Mouse (Mus musculus) kidney, postnatal 4 days (tissue): ENCODE measurements at regions not wholly inside any gene's neighbourhood (a gene's known extent, or its start where the extent isn't known, plus 50 kb on each side); places are given as distances from the start of the nearest gene placed in this dataset.

ENCODE experiments used
- DNase-seq, 2 experiments: peaks; one replicate each; pipeline ENCODE4 v3.0.0; 2021; ENCODE audit warnings: mixed read lengths in 2 of 2

DNA sequence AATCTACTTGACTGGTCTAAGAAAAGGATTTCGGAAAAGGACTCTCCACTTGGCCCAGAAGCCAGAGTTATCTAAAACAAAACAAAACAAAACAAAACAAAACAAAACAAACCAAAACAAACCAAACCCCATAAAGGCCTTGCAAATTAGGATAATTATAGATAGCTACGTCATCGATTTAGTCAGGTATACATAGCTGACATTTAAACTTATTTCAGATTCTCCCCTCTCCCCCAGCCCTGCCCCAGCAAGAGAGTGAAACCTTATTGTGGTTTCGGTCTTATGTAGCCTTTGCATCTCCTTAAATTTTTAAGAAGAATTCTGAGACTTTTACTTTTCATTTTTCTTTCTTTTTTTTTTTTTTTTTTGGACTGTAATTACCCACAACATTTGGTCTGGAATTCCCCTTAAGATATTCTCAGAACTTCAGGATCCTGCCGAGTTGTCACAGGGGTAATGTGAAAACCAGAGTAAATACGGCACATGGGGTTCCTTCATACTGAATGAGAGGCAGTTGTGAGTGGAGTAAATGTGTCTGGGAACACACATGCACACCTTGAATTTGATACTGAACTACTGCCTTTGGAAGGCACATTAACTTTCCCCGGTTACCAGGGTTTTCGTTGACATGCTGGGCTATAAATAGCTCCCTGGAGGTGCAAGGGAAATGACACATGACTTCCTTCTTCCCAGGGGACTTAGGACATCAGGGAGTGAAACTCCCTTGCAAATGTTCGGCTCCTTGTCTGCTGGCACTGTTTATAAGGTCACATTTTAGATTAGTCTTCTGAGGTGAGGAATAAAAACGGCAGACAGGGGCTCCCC lies 94.8 kb upstream of the Rap1b start:
- peak in 1 of 2 experiments; percentile 22 for DNase-seq

- DNase-seq: no peak
Measured at GRCm38 (mm10) chr10:117941266-117941651, 95.4 kb upstream of the Rap1b start.

DNA sequence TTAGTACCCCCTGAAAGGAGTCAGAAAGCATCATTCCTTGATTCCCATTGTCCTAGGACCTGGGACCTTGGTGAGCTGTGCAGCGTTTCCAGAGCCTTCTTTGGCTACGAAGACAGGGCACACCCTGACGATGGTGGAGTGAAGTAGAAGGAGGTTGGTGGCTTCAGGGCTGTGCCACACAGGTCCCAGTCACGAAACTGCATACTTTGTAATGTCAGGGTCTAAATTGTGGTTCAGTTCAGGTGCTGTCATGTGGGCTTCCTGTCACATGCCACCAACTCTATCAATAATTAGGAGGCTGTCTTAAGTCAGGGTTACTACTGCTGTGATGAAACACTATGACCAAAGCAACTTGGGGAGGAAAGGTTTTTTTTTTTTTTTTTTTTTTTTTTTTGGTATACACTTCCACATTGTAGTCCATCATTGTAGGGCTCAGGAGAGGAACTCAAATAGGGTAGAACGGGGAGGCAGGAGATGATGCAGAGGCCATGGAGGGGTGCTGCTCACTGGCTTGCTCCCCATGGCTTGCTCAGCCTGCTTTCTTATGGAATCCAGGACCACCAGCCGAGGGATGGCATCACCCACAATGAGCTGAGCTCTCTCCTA lies 98.0 kb upstream of the Rap1b start:
- no peak for DNase-seq

GRCm38 (mm10) chr10:117947191-117947590 lies 101.4 kb upstream of the Rap1b start:
- DNase-seq: no peak

GRCm38 (mm10) chr10:117947911-117948310 lies 102.1 kb upstream of the Rap1b start:
- DNase-seq: no peak

DNA sequence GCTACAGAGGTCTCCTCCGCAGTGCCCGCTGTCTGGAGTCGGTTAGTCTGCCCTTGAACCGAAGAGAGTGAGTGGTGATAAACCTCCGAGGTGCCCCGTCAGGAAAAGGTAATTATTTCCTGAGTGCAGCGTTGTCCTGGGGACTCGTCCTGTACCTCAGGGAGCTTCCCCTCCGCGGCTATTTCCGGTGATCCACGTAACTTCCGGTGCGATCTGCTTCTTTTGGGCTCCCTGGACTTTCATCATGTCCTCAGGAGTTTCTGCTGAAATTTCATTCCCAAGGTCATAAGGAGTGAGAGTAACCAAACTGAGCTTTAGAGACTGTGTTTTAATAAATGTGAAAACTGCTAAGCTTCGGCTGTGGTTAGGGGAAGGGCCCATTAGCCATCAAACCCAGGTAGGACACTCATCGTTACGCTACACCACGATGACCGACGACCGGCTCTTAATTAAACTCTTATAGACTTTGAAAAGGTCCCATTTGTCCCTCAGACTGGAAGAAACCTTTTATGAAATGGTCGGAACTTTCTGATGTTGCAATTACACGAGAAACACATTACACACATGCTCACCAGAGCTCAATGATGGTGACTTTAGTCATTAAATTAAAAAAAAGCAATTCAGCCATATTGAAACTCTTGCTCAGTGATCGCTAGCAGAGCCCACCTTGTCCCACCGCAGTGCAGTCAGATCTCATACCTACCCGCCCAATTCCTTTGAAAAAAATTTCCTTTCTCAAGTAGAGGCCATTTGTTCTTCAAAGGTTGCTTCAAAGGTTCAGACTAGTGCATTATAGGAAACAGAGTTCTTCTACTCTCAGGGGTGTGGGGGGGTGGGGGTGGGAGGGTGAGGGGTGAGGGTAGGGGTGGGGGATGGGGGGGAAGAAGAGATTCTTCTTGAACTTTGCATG lies 106.5 kb upstream of the Rap1b start:
- DNase-seq: peak in 1 of 2 experiments; percentile 26

DNA sequence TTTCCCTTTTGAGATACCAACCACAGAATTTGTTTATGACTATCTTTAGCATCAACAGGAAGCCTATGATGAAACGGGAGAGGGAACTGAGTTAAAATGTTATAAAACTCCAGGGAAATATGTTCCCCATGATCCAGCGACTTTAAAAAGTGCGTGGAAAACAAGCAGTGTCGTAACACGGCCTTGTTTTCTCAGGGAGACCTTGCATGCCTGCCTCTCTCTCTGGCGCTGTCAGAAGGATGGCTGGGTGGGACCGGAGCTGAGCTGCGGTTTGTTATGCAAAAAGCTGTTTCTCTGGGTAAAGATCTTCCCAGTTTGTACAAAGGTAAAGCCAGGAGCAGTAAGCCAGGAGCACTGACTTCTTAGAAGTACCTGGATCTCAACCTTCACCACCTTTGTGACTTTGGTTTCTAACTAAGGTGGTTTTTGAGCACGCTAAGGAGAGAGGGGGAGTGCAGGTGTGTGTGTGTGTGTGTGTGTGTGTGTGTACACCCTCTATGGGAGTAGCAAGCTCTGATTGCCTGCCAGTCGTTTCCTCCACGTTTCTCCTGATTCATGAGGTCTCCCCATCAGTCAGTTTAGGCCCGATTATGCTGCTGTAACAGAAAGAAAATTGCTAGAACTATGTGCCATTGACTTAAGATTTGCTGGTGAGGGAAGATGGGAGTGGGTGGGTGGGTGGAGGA lies 107.3 kb upstream of the Rap1b start:
- DNase-seq: no peak

GRCm38 (mm10) chr10:117956174-117956950 lies 110.5 kb upstream of the Rap1b start:
- no peak for DNase-seq

DNA sequence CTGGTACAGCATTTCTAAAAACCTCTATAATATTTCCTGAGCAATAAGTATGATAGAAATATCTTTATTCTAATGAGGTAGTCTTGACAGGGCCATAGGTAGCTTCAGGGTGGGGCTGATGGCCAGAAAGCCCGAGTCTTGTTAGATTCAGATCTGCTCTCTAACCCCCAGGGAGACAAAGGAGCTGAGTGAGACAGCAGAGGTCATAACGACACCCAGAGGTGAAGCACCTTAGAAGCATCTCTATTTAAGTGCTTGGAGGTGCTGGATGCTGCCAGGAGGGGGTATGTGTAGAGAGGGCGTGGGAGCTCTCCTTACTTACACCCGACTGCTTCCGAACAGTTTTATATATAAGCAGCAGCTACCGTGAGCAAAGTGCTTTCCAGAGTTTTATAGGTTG lies 128.9 kb upstream of the Rap1b start:
- DNase-seq: no peak

GRCm38 (mm10) chr10:117975467-117975866 lies 129.6 kb upstream of the Rap1b start:
- DNase-seq: no peak

- no peak for DNase-seq
Measured at GRCm38 (mm10) chr10:117979091-117979490, 133.3 kb upstream of the Rap1b start.

GRCm38 (mm10) chr10:117982611-117983210 lies 136.9 kb upstream of the Rap1b start:
- no peak for DNase-seq

GRCm38 (mm10) chr10:117983271-117983670 lies 137.4 kb upstream of the Rap1b start:
- DNase-seq: no peak

DNA sequence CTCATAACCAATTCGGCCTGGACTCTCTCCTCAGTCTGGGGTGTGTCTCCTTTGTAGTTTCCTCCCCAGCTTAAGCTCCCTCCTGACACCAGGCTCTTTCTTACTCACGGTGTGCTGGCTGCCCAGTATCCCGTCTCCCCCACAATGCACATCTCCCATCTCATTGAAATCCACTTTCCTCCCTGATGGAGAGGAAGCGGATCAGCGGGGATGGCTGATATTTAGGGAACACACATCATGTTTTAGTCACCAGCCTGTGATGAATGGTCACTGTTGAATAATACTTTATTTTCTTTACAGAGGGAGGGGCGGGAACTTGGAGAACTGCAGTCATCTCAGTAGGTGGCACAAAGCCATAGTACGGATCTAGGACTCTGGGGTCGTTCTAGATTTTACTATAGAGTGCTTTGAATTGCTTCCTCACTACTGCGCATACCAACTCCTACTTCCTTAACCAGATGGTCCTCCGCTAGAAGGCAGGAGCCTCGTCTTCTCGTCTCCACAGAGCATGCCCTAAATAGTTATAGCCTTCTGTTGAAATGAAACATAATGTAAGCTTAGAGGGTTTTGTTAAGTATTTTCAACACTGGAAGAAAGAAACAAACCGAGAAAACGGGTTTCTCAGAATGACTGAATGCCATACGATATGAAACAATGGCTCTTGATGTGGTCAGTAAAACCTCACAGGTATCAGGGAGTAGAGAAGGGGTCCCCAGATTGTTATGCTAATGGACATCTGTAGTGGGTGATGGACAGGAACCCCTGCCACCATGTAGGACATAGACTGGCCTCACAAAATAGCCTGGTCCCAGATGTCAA lies 139.2 kb upstream of the Rap1b start:
- no peak for DNase-seq

DNA sequence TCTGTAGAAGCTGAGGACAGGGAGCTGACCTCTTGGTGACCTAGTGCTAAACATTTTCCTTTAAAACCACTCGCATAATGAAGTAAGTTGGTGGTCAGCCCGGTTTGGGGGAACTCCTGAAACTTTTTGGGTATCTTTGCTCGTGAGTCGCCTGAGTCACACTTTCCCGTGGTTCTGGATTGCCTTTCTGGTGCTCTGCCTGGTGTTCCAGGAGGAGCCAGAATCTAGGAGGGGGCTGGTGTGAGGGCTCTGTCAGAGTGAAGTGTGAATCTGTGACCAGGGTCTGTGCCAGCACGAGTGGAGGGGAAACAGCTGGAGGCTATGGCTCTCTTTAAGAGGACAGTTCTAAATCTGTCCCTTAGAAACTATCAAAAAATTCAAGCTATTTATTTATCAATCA lies 141.8 kb upstream of the Rap1b start:
- DNase-seq: no peak

DNA sequence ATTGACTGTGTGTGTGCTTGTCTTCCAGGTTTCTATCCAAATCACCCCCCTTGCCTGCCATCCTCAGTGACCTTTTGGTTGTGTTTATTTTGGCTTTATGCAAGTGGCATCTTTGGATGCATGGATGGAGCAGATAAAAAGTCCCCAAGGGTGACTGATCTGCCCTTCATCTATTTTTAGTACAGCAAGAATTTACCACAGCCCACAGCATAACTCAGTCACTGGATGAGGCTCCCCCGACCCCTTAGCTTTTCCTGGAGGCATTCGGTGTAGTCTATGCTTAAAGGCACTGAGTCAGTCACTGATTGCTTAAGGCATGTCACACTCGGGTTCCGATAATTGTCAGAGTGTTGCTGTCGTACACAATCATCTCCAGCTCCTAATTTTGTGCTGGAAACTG lies 142.2 kb upstream of the Rap1b start:
- DNase-seq: no peak

- DNase-seq: no peak
Measured at GRCm38 (mm10) chr10:117991176-117991575, 145.3 kb upstream of the Rap1b start.

DNA sequence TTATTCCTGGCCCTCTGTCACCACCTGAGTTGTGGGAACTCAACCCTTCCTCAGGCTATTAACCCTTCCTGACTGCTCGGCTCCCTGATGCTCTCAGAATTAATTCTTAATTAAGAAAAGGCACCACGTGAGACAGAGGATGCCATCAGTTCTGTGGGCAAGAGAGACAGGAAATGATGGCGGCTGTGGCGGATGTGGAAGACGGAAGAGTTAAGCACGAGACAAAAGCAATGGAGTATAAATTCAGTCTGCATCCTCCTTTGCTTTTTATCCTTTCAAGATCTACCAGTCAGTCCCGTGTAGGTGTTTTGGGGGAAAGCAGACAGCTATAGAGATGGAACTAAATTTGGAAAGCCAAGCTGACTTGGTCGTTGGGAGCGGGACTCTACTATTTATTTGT lies 146.5 kb upstream of the Rap1b start:
- no peak for DNase-seq

- DNase-seq: no peak
Measured at GRCm38 (mm10) chr10:117993809-117994208, 147.8 kb upstream of the Mdm1 start.

- DNase-seq: no peak
Measured at GRCm38 (mm10) chr10:117994768-117995167, 146.8 kb upstream of the Mdm1 start.

- no peak for DNase-seq
Measured at GRCm38 (mm10) chr10:117997796-117998195, 143.8 kb upstream of the Mdm1 start.
